Mouse (Mus musculus) leukemia stem cell, adult 10-12 weeks (primary cell): ENCODE results near the gene Dydc1. TPM values are rescaled to one million over a fixed set of nuclear protein-coding genes. Genes with fewer than 3 reads are reported as not detected.

Experiments used
- polyA plus RNA-seq: library from polyadenylated mRNA; stranded (reverse); fragments of >175 nt; gene quantifications from 2 replicates; pipeline ENCODE4 v1.2.3, GENCODE M21; 2012; ENCODE audit warnings: low replicate concordance

Dydc1 gene
- not detected in 2 replicates for polyA plus RNA-seq

GRCm38 (mm10) chr14:41072229-41072943 lies at the start of gene Dydc1:
Gene Dydc1, plus strand, starts transcription at chr14:41072911.

DNA sequence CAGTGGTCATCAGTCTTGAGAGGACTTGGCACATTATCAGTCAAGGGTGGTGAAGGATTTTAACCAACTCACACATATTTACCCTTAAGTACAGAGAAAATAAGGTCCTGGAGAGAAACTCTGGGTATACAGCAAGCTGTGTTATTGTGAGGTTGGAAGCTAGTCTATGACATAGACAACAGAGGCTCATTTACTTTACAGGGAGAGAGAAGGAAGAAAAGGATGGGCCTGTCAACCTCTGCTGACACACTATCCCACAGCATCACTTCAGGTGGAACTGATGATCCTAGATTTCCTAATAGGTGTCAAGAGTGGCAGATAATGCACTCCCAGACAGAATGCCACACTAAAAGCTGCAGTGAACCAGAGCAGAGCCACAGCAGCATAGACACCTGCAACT lies 3.6 kb upstream of the Dydc1 start, which contains the start of gene Dydc2:
Gene Dydc2 (minus strand): TSS at position 101 of the 400 bp plus-strand sequence.

GRCm38 (mm10) chr14:41104853-41105444 lies 32.2 kb downstream of the Dydc1 start, which contains the start of gene Mat1a:
Gene Mat1a, plus strand, starts transcription at chr14:41105035.

DNA sequence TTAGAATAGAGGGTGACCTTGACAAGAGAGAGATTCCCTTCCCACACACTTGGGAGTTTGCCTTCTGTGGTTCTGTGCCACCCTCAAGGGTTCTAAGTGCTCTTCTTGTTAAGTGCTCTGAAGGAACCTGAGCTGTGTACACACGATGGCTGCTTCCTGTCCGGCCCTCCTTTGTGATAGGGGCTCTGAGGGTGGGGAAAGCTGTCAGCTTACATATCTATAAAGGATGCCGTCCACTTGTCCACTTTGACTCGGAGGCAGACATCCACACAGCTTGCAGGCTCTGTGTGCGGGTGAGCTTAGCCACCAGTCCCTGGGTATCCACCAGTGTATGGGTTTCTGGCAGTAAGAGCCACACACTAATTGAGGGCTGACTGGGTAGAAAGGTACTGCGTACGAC lies 58.8 kb downstream of the Dydc1 start, which contains the start of gene Sftpa1:
Gene Sftpa1 (plus strand): TSS at position 243 of the 400 bp plus-strand sequence.

Other genes starting within 250 kb of the Dydc1 start
- 0.10 and 0.22 TPM in 2 replicates for gene Sh2d4b, start 179.6 kb upstream of the Dydc1 start, polyA plus RNA-seq
- gene Tspan14, start 106.1 kb upstream of the Dydc1 start, polyA plus RNA-seq: 1.5 and 7.6 TPM in 2 replicates
- gene Fam213a, start 59.1 kb upstream of the Dydc1 start, polyA plus RNA-seq: 15.4 and 34.7 TPM in 2 replicates
- not detected in 2 replicates for gene Dydc2, start 3.7 kb upstream of the Dydc1 start, polyA plus RNA-seq
- not detected in 2 replicates for gene Mat1a, start 32.1 kb downstream of the Dydc1 start, polyA plus RNA-seq
- not detected in 2 replicates for gene Sftpa1, start 58.9 kb downstream of the Dydc1 start, polyA plus RNA-seq
- not detected in 2 replicates for gene Mbl1, start 78.5 kb downstream of the Dydc1 start, polyA plus RNA-seq
- gene Sftpd, start 112.2 kb downstream of the Dydc1 start, polyA plus RNA-seq: not detected in 2 replicates
- gene Gm2832, start 205.9 kb downstream of the Dydc1 start, polyA plus RNA-seq: not detected in 2 replicates